Mouse (Mus musculus) G1E-ER4 (cell line): ENCODE results near the gene Evi2b. TPM values are rescaled to one million over a fixed set of nuclear protein-coding genes. Genes with fewer than 3 reads are reported as not detected.

Experiments used
- GATA1 ChIP-seq: IDR thresholded peaks from one replicate; pipeline ENCODE4 v1.8.0; 2012; ENCODE audit warnings: low read length, inconsistent platforms
- polyA plus RNA-seq: library from polyadenylated mRNA; stranded (reverse); fragments of >175 nt; gene quantifications from 2 replicates; pipeline ENCODE4 v1.2.3, GENCODE M21; 2012

The Evi2b gene
- polyA plus RNA-seq, 1 experiment: 1.4 TPM

- TF ChIP-seq GATA1: no peak
These were observed 28.4 kb downstream of the Evi2b start for GRCm38 (mm10) chr11:79494976-79495800.

GRCm38 (mm10) chr11:79484721-79485120, 38.8 kb downstream of the Evi2b start:
- TF ChIP-seq GATA1: no peak

- TF ChIP-seq GATA1: no peak
These were observed 39.6 kb downstream of the Evi2b start for GRCm38 (mm10) chr11:79483876-79484528.

- TF ChIP-seq GATA1: no peak
These were observed 40.2 kb downstream of the Evi2b start for GRCm38 (mm10) chr11:79483392-79483791.

- TF ChIP-seq GATA1: no peak
These were observed 55.5 kb downstream of the Evi2b start for GRCm38 (mm10) chr11:79468097-79468496.

Other genes starting within 250 kb of the Evi2b start
- gene Gm9964, start 226.9 kb downstream of the Evi2b start, polyA plus RNA-seq: not detected in 2 replicates
- gene Nf1, start 184.1 kb downstream of the Evi2b start, polyA plus RNA-seq: 8.0 and 8.5 TPM in 2 replicates
- 0.04 TPM in 1 of 2 replicates, not detected in the other for gene Omg, start 19.7 kb downstream of the Evi2b start, polyA plus RNA-seq
- gene Evi2, start 6.8 kb upstream of the Evi2b start, polyA plus RNA-seq: 0.02 TPM in 1 of 2 replicates, not detected in the other
- gene Evi2a, start 6.8 kb upstream of the Evi2b start, polyA plus RNA-seq: not detected in 2 replicates
- gene Rab11fip4, start 67.5 kb upstream of the Evi2b start, polyA plus RNA-seq: not detected in 2 replicates